Comparison of ENCODE assay signal across 8 mouse cellular contexts in the genomic region with DNA sequence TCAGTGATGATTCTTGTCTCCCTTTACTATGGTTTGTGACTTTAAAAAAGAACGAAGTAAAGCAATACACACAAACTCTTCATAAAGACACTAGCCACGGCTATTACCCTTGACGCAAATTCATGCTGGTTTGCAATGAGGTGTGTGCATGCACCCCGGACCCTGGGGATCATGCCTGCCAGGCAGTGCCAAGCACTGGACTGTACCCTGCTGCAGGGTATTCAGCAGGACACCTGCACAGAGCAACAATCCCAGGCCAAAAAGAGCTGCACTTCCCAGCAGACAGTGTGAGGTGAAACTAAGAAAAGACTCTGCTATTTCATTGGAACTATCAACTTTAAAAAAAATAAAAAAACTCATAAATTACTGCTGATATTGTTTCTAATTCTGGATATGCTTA.
DNase-seq lines count a peak whose midpoint lies in the region; ATAC-seq and TF ChIP-seq lines count a peak whose summit lies in the region.

No protein-coding gene starts in this region.

- TF ChIP-seq POLR2A in limb, embryonic 14.5 days (IDR thresholded peaks at IDR 0.05; ENCODE audit: borderline replicate concordance, extremely low read depth, insufficient read depth, insufficient read length), result no peak
- no peak for TF ChIP-seq POLR2A in olfactory bulb, adult 2 months (IDR thresholded peaks at IDR 0.05; ENCODE audit: insufficient read depth, low read depth, low read length)

- no peaks in the 10 kb centered on the region for H3K9me3 ChIP-seq in lung, embryonic 14.5 days (ENCODE audit: low read depth, low read length)
- no peaks in the 10 kb centered on the region for H3K9me3 ChIP-seq in forebrain, embryonic 13.5 days (replicated peaks)
- H3K9me3 ChIP-seq in limb, embryonic 14.5 days (ENCODE audit: control insufficient read depth, low read length), result no peaks in the 10 kb centered on the region

- H3K27me3 ChIP-seq in lung, embryonic 14.5 days (ENCODE audit: insufficient read depth, low read length), result no peaks in the 10 kb centered on the region
- H3K27me3 ChIP-seq in forebrain, embryonic 13.5 days, result no peaks in the 10 kb centered on the region
- H3K27me3 ChIP-seq in limb, embryonic 14.5 days (ENCODE audit: control insufficient read depth, insufficient read depth, low read length), result 0 out of 2 replicates have a peak, but pooled peaks cover 3% of the 10 kb centered on the region

- no peak for TF ChIP-seq CTCF in lung, embryonic 14.5 days (IDR thresholded peaks at IDR 0.05; ENCODE audit: low read depth)
- no peak for TF ChIP-seq CTCF in olfactory bulb, adult 2 months (IDR thresholded peaks at IDR 0.05; ENCODE audit: insufficient read depth, low read depth, low read length)

- peak overlapping the region; percentile 67 for H3K4me2 ChIP-seq in lung, embryonic 14.5 days
- peak overlapping the region; percentile 67 for H3K4me2 ChIP-seq in forebrain, embryonic 13.5 days
- peak overlapping the region; percentile 65 for H3K4me2 ChIP-seq in limb, embryonic 14.5 days (replicated peaks; ENCODE audit: low read depth, low read length, severe bottlenecking)

- no peaks in the 10 kb centered on the region for H3K4me1 ChIP-seq in lung, embryonic 14.5 days (ENCODE audit: insufficient read depth)
- peaks cover 10% of the 10 kb centered on the region for H3K4me1 ChIP-seq in forebrain, embryonic 13.5 days
- H3K4me1 ChIP-seq in limb, embryonic 14.5 days (ENCODE audit: control insufficient read depth, insufficient read depth, low read length), result no peaks in the 10 kb centered on the region
- H3K4me1 ChIP-seq in olfactory bulb, adult 2 months (ENCODE audit: control insufficient read depth, insufficient read depth, low read length), result peaks cover 4% of the 10 kb centered on the region; the same call in 1 of the 2 replicates

- no peak for DNase-seq in lung, embryonic 14.5 days
- no peak for DNase-seq in lung, postnatal 10 days
- DNase-seq in limb, embryonic 14.5 days (ENCODE audit: low spot score), result no peak
- no peak for DNase-seq in urinary bladder, postnatal 4 days (ENCODE audit: low spot score in 2 of 2)
- DNase-seq in kidney, adult 11 months, result no peak
- no peak for DNase-seq in cerebellum, postnatal 14 days

- ATAC-seq in lung, embryonic 14.5 days (ENCODE audit: insufficient read depth), result no peak
- peak; percentile 42 for ATAC-seq in forebrain, embryonic 13.5 days
- ATAC-seq in limb, embryonic 14.5 days (ENCODE audit: low FRiP score, low read depth), result no peak

- WGBS in lung, embryonic 14.5 days, result 29% methylated on average over 4 of the region's 4 CpGs
- WGBS in forebrain, embryonic 13.5 days, result 37% methylated on average over 4 of the region's 4 CpGs
- WGBS in limb, embryonic 14.5 days, result 53% methylated on average over 4 of the region's 4 CpGs
- 35% methylated on average over 4 of the region's 4 CpGs for WGBS in olfactory bulb, adult 2 months

- H3K9ac ChIP-seq in lung, embryonic 14.5 days, result peak overlapping the region; percentile 44
- peak overlapping the region; percentile 54 for H3K9ac ChIP-seq in forebrain, embryonic 13.5 days
- H3K9ac ChIP-seq in limb, embryonic 14.5 days (ENCODE audit: low read depth, low read length, severe bottlenecking), result no peak overlapping the region

- peak overlapping the region; percentile 46 for H3K4me3 ChIP-seq in lung, embryonic 14.5 days (ENCODE audit: low read depth, low read length)
- peak overlapping the region; percentile 54 for H3K4me3 ChIP-seq in forebrain, embryonic 13.5 days
- peak overlapping the region; percentile 46 for H3K4me3 ChIP-seq in limb, embryonic 14.5 days (replicated peaks; ENCODE audit: low read length)
- peak overlapping the region; percentile 36 for H3K4me3 ChIP-seq in olfactory bulb, adult 2 months (ENCODE audit: insufficient read depth, low read depth, low read length)

- no peaks in the 10 kb centered on the region for H3K36me3 ChIP-seq in lung, embryonic 14.5 days (ENCODE audit: insufficient read depth)
- H3K36me3 ChIP-seq in forebrain, embryonic 13.5 days (ENCODE audit: poor library complexity, severe bottlenecking), result no peaks in the 10 kb centered on the region
- H3K36me3 ChIP-seq in limb, embryonic 14.5 days (ENCODE audit: control insufficient read depth, insufficient read depth, low read length), result no peaks in the 10 kb centered on the region

- H3K27ac ChIP-seq in lung, embryonic 14.5 days (ENCODE audit: low read depth), result no peak overlapping the region
- no peak overlapping the region for H3K27ac ChIP-seq in forebrain, embryonic 13.5 days
- no peak overlapping the region for H3K27ac ChIP-seq in limb, embryonic 14.5 days (replicated peaks; ENCODE audit: low read depth, low read length)
- no peak overlapping the region for H3K27ac ChIP-seq in olfactory bulb, adult 2 months (ENCODE audit: insufficient read depth, low read depth, low read length)
